Mouse (Mus musculus): ENCODE data around the gene Figla. TPM values are rescaled to one million over a fixed set of nuclear protein-coding genes. Genes with fewer than 3 reads are reported as not detected.

Figla gene
- polyA plus RNA-seq, 1 experiment: not detected

GRCm38 (mm10) chr6:86062684-86063083 is 46.7 kb downstream of the Figla start:
- no peaks in the 10 kb centered on the region for H3K4me1 ChIP-seq (replicated peaks; ENCODE audit: control insufficient read depth, insufficient read depth, low read length)
- H3K27me3 ChIP-seq (ENCODE audit: control insufficient read depth, insufficient read depth, low read length): no peaks in the 10 kb centered on the region
- TF ChIP-seq POLR2A (IDR thresholded peaks at IDR 0.05; ENCODE audit: control insufficient read depth, extremely low read depth, insufficient read depth, low read length, poor library complexity) (no peak), CTCF (IDR thresholded peaks at IDR 0.05; ENCODE audit: borderline replicate concordance, control insufficient read depth, extremely low read depth, insufficient read depth, low read length, poor library complexity) (no peak)
- no peak for DNase-seq
- no peak overlapping the region for H3K27ac ChIP-seq (ENCODE audit: control insufficient read depth, insufficient read depth, low read length)
- WGBS: 93% methylated on average over 2 of the region's 2 CpGs
- H3K36me3 ChIP-seq (ENCODE audit: control insufficient read depth, insufficient read depth, low read length): no peaks in the 10 kb centered on the region
- H3K4me3 ChIP-seq (ENCODE audit: control insufficient read depth, insufficient read depth, low read length): no peak overlapping the region

GRCm38 (mm10) chr6:86064318-86065016 is 48.5 kb downstream of the Figla start:
- Histone ChIP-seq H3K27ac (ENCODE audit: control insufficient read depth, insufficient read depth, low read length) (no peak overlapping the region), H3K4me3 (ENCODE audit: control insufficient read depth, insufficient read depth, low read length) (no peak overlapping the region), H3K27me3 (ENCODE audit: control insufficient read depth, insufficient read depth, low read length) (no peaks in the 10 kb centered on the region), H3K4me1 (replicated peaks; ENCODE audit: control insufficient read depth, insufficient read depth, low read length) (no peaks in the 10 kb centered on the region), H3K36me3 (ENCODE audit: control insufficient read depth, insufficient read depth, low read length) (no peaks in the 10 kb centered on the region)
- no peak for DNase-seq
- 89% methylated on average over 6 of the region's 6 CpGs for WGBS
- no peak for TF ChIP-seq CTCF (IDR thresholded peaks at IDR 0.05; ENCODE audit: borderline replicate concordance, control insufficient read depth, extremely low read depth, insufficient read depth, low read length, poor library complexity)
- TF ChIP-seq POLR2A (IDR thresholded peaks at IDR 0.05; ENCODE audit: control insufficient read depth, extremely low read depth, insufficient read depth, low read length, poor library complexity): no peak

GRCm38 (mm10) chr6:86066727-86067126 is 50.8 kb downstream of the Figla start:
- 86% methylated on average over 6 of the region's 6 CpGs for WGBS
- Histone ChIP-seq H3K27me3 (ENCODE audit: control insufficient read depth, insufficient read depth, low read length) (no peaks in the 10 kb centered on the region), H3K27ac (ENCODE audit: control insufficient read depth, insufficient read depth, low read length) (no peak overlapping the region), H3K36me3 (ENCODE audit: control insufficient read depth, insufficient read depth, low read length) (no peaks in the 10 kb centered on the region), H3K4me1 (replicated peaks; ENCODE audit: control insufficient read depth, insufficient read depth, low read length) (no peaks in the 10 kb centered on the region), H3K4me3 (ENCODE audit: control insufficient read depth, insufficient read depth, low read length) (no peak overlapping the region)
- TF ChIP-seq POLR2A (IDR thresholded peaks at IDR 0.05; ENCODE audit: control insufficient read depth, extremely low read depth, insufficient read depth, low read length, poor library complexity) (no peak), CTCF (IDR thresholded peaks at IDR 0.05; ENCODE audit: borderline replicate concordance, control insufficient read depth, extremely low read depth, insufficient read depth, low read length, poor library complexity) (no peak)
- DNase-seq: no peak

GRCm38 (mm10) chr6:86067145-86067544 is 51.2 kb downstream of the Figla start:
- no peak for DNase-seq
- Histone ChIP-seq H3K36me3 (ENCODE audit: control insufficient read depth, insufficient read depth, low read length) (no peaks in the 10 kb centered on the region), H3K27ac (ENCODE audit: control insufficient read depth, insufficient read depth, low read length) (no peak overlapping the region), H3K4me3 (ENCODE audit: control insufficient read depth, insufficient read depth, low read length) (no peak overlapping the region), H3K27me3 (ENCODE audit: control insufficient read depth, insufficient read depth, low read length) (no peaks in the 10 kb centered on the region), H3K4me1 (replicated peaks; ENCODE audit: control insufficient read depth, insufficient read depth, low read length) (no peaks in the 10 kb centered on the region)
- no peak for TF ChIP-seq CTCF (IDR thresholded peaks at IDR 0.05; ENCODE audit: borderline replicate concordance, control insufficient read depth, extremely low read depth, insufficient read depth, low read length, poor library complexity)
- no peak for TF ChIP-seq POLR2A (IDR thresholded peaks at IDR 0.05; ENCODE audit: control insufficient read depth, extremely low read depth, insufficient read depth, low read length, poor library complexity)
- WGBS: 74% methylated on average over 5 of the region's 5 CpGs

GRCm38 (mm10) chr6:86069009-86069408 is 53.0 kb downstream of the Figla start:
- Histone ChIP-seq H3K36me3 (ENCODE audit: control insufficient read depth, insufficient read depth, low read length) (no peaks in the 10 kb centered on the region), H3K4me3 (ENCODE audit: control insufficient read depth, insufficient read depth, low read length) (no peak overlapping the region), H3K27ac (ENCODE audit: control insufficient read depth, insufficient read depth, low read length) (no peak overlapping the region), H3K27me3 (ENCODE audit: control insufficient read depth, insufficient read depth, low read length) (no peaks in the 10 kb centered on the region), H3K4me1 (replicated peaks; ENCODE audit: control insufficient read depth, insufficient read depth, low read length) (no peaks in the 10 kb centered on the region)
- 78% methylated on average over 5 of the region's 5 CpGs for WGBS
- DNase-seq: no peak
- TF ChIP-seq CTCF (IDR thresholded peaks at IDR 0.05; ENCODE audit: borderline replicate concordance, control insufficient read depth, extremely low read depth, insufficient read depth, low read length, poor library complexity) (no peak), POLR2A (IDR thresholded peaks at IDR 0.05; ENCODE audit: control insufficient read depth, extremely low read depth, insufficient read depth, low read length, poor library complexity) (no peak)

GRCm38 (mm10) chr6:86069856-86070255 is 53.9 kb downstream of the Figla start:
- H3K36me3 ChIP-seq (ENCODE audit: control insufficient read depth, insufficient read depth, low read length): no peaks in the 10 kb centered on the region
- H3K27ac ChIP-seq (ENCODE audit: control insufficient read depth, insufficient read depth, low read length): no peak overlapping the region
- DNase-seq: no peak
- 84% methylated on average over 3 of the region's 3 CpGs for WGBS
- TF ChIP-seq POLR2A (IDR thresholded peaks at IDR 0.05; ENCODE audit: control insufficient read depth, extremely low read depth, insufficient read depth, low read length, poor library complexity) (no peak), CTCF (IDR thresholded peaks at IDR 0.05; ENCODE audit: borderline replicate concordance, control insufficient read depth, extremely low read depth, insufficient read depth, low read length, poor library complexity) (no peak)
- H3K4me1 ChIP-seq (replicated peaks; ENCODE audit: control insufficient read depth, insufficient read depth, low read length): no peaks in the 10 kb centered on the region
- H3K27me3 ChIP-seq (ENCODE audit: control insufficient read depth, insufficient read depth, low read length): no peaks in the 10 kb centered on the region
- H3K4me3 ChIP-seq (ENCODE audit: control insufficient read depth, insufficient read depth, low read length): no peak overlapping the region
